Mouse (Mus musculus) liver, adult 2 months (tissue): ENCODE measurements around the gene Ccdc82. TPM values are rescaled to one million over a fixed set of nuclear protein-coding genes. Genes with fewer than 3 reads are reported as not detected.

Experiments used
- DNase-seq: peaks from one replicate; pipeline ENCODE4 v3.0.0-alpha.2; 2011; ENCODE audit warnings: low read depth, low spot score; ENCODE audit errors: extremely low read depth
- H3K27ac ChIP-seq: fragments of 200-500 bp; replicated peaks from 2 replicates; pipeline ENCODE4 v1.5.1; 2012; ENCODE audit warnings: low read depth, mild to moderate bottlenecking, control low read depth, inconsistent platforms, low read length; ENCODE audit not compliant: insufficient read depth
- H3K27me3 ChIP-seq: fragments of 200-500 bp; 2 replicates; pipeline ENCODE4 v1.6.1; 2012; ENCODE audit warnings: mild to moderate bottlenecking, moderate library complexity, low read length, inconsistent platforms; ENCODE audit not compliant: control insufficient read depth, insufficient read depth
- H3K36me3 ChIP-seq: fragments of 200-500 bp; 2 replicates; pipeline ENCODE4 v1.6.1; 2012; ENCODE audit warnings: low read length, inconsistent platforms; ENCODE audit not compliant: control insufficient read depth, insufficient read depth
- H3K4me1 ChIP-seq: fragments of 200-500 bp; 2 replicates; pipeline ENCODE4 v1.6.1; 2011; ENCODE audit warnings: low read length; ENCODE audit not compliant: control insufficient read depth, insufficient read depth
- H3K4me3 ChIP-seq: fragments of 200-500 bp; 2 replicates; pipeline ENCODE4 v1.5.1; 2011; ENCODE audit warnings: low read depth, mild to moderate bottlenecking, control low read depth, low read length, moderate library complexity; ENCODE audit not compliant: insufficient read depth
- H3K79me2 ChIP-seq: fragments of 200-500 bp; 2 replicates; pipeline ENCODE4 v1.6.1; 2012; ENCODE audit warnings: inconsistent platforms, mild to moderate bottlenecking, low read length, moderate library complexity; ENCODE audit not compliant: control insufficient read depth, insufficient read depth
- H3K9ac ChIP-seq: fragments of 200-500 bp; 2 replicates; pipeline ENCODE4 v1.6.1; 2012; ENCODE audit warnings: low read depth, mild to moderate bottlenecking, control low read depth, inconsistent platforms, low read length
- CTCF ChIP-seq: fragments of 200-500 bp; IDR thresholded peaks from 2 replicates; pipeline ENCODE4 v1.5.1; 2011; ENCODE audit warnings: low read depth, low read length, control low read depth
- POLR2A ChIP-seq: fragments of 200-500 bp; IDR thresholded peaks from 2 replicates; pipeline ENCODE4 v1.6.1; 2011; ENCODE audit warnings: low read length, control low read depth; ENCODE audit not compliant: insufficient read depth; ENCODE audit errors: extremely low read depth
- WGBS: fragments of 180-500 bp; shearing (Covaris S2); methylation state at CpG from one replicate; pipeline ENCODE4 v1.1.7; 2018; 5-methylcytosine and 5-hydroxymethylcytosine counted together
- polyA plus RNA-seq: library from polyadenylated mRNA; depleted of rRNA; stranded (reverse); fragments of >200 nt; gene quantifications from 2 replicates; pipeline ENCODE4 v1.2.3, GENCODE M21; 2012
- total RNA-seq: library from RNA; depleted of rRNA; stranded (reverse); fragments of >200 nt; gene quantifications from 2 replicates; pipeline ENCODE4 v1.2.3, GENCODE M21; 2014

Ccdc82 gene
- total and polyA plus RNA-seq, 2 experiments: 1.6 to 6.9 TPM

GRCm38 (mm10) chr9:13307226-13307625 is 60.5 kb downstream of the Ccdc82 start:
- no peak overlapping the region for H3K9ac ChIP-seq
- no peak overlapping the region for H3K4me3 ChIP-seq
- no peak for TF ChIP-seq CTCF
- H3K79me2 ChIP-seq: peaks cover 3% of the 10 kb centered on the region; the same call in 1 of the 2 replicates
- H3K4me1 ChIP-seq: peaks cover 11% of the 10 kb centered on the region; the same call in 1 of the 2 replicates
- no peaks in the 10 kb centered on the region for H3K27me3 ChIP-seq
- no peak for DNase-seq
- no peak overlapping the region for H3K27ac ChIP-seq
- WGBS: 52% methylated on average over 4 of the region's 4 CpGs
- H3K36me3 ChIP-seq: no peaks in the 10 kb centered on the region

- no peaks in the 10 kb centered on the region for H3K27me3 ChIP-seq
- H3K36me3 ChIP-seq: no peaks in the 10 kb centered on the region
- H3K9ac ChIP-seq: no peak overlapping the region
- 0 out of 2 replicates have a peak, but pooled peaks cover 7% of the 10 kb centered on the region for H3K4me1 ChIP-seq
- no peak for DNase-seq
- no peak for TF ChIP-seq CTCF
- no peak for TF ChIP-seq POLR2A
- no peak overlapping the region for H3K27ac ChIP-seq
- no peak overlapping the region for H3K4me3 ChIP-seq
- 90% methylated on average over 8 of the region's 8 CpGs for WGBS
- peaks cover 3% of the 10 kb centered on the region; the same call in 1 of the 2 replicates for H3K79me2 ChIP-seq
Measured at GRCm38 (mm10) chr9:13308718-13309117, 62.0 kb downstream of the Ccdc82 start.

GRCm38 (mm10) chr9:13309807-13310206 is 63.1 kb downstream of the Ccdc82 start:
- 74% methylated on average over 7 of the region's 7 CpGs for WGBS
- Histone ChIP-seq H3K27me3 (no peaks in the 10 kb centered on the region), H3K9ac (no peak overlapping the region), H3K4me3 (no peak overlapping the region), H3K4me1 (0 out of 2 replicates have a peak, but pooled peaks cover 2% of the 10 kb centered on the region), H3K36me3 (no peaks in the 10 kb centered on the region), H3K79me2 (peaks cover 3% of the 10 kb centered on the region; the same call in 1 of the 2 replicates), H3K27ac (no peak overlapping the region)
- no peak for TF ChIP-seq CTCF
- TF ChIP-seq POLR2A: no peak
- DNase-seq: no peak

GRCm38 (mm10) chr9:13310236-13310635 is 63.5 kb downstream of the Ccdc82 start:
- TF ChIP-seq CTCF (no peak), POLR2A (no peak)
- Histone ChIP-seq H3K4me3 (no peak overlapping the region), H3K27ac (no peak overlapping the region), H3K4me1 (0 out of 2 replicates have a peak, but pooled peaks cover 2% of the 10 kb centered on the region), H3K27me3 (no peaks in the 10 kb centered on the region), H3K9ac (no peak overlapping the region), H3K36me3 (no peaks in the 10 kb centered on the region), H3K79me2 (peaks cover 3% of the 10 kb centered on the region; the same call in 1 of the 2 replicates)
- WGBS: 82% methylated on average over 3 of the region's 3 CpGs
- DNase-seq: no peak

- peaks cover 3% of the 10 kb centered on the region; the same call in 1 of the 2 replicates for H3K79me2 ChIP-seq
- H3K4me3 ChIP-seq: no peak overlapping the region
- no peaks in the 10 kb centered on the region for H3K36me3 ChIP-seq
- no peaks in the 10 kb centered on the region for H3K27me3 ChIP-seq
- TF ChIP-seq POLR2A (no peak), CTCF (no peak)
- no peak overlapping the region for H3K27ac ChIP-seq
- 53% methylated on average over 2 of the region's 2 CpGs for WGBS
- H3K4me1 ChIP-seq: 0 out of 2 replicates have a peak, but pooled peaks cover 2% of the 10 kb centered on the region
- no peak for DNase-seq
- H3K9ac ChIP-seq: no peak overlapping the region
Measured at GRCm38 (mm10) chr9:13311094-13311493, 64.3 kb downstream of the Ccdc82 start.

GRCm38 (mm10) chr9:13313923-13314322 is 67.2 kb downstream of the Ccdc82 start:
- Histone ChIP-seq H3K4me3 (no peak overlapping the region), H3K9ac (no peak overlapping the region), H3K27me3 (no peaks in the 10 kb centered on the region), H3K79me2 (no peaks in the 10 kb centered on the region; the same call in 1 of the 2 replicates), H3K36me3 (no peaks in the 10 kb centered on the region), H3K27ac (no peak overlapping the region), H3K4me1 (0 out of 2 replicates have a peak, but pooled peaks cover 2% of the 10 kb centered on the region)
- TF ChIP-seq POLR2A (no peak), CTCF (no peak)
- 91% methylated on average over 2 of the region's 2 CpGs for WGBS
- DNase-seq: no peak
